Mouse (Mus musculus) brain, embryonic 18.5 days (tissue): ENCODE results near the gene Opcml.

ENCODE experiments used
- DNase-seq: peaks from one replicate; pipeline ENCODE4 v3.0.0-alpha.2; 2012; ENCODE audit warnings: low read depth, low spot score

Gene Opcml

DNA sequence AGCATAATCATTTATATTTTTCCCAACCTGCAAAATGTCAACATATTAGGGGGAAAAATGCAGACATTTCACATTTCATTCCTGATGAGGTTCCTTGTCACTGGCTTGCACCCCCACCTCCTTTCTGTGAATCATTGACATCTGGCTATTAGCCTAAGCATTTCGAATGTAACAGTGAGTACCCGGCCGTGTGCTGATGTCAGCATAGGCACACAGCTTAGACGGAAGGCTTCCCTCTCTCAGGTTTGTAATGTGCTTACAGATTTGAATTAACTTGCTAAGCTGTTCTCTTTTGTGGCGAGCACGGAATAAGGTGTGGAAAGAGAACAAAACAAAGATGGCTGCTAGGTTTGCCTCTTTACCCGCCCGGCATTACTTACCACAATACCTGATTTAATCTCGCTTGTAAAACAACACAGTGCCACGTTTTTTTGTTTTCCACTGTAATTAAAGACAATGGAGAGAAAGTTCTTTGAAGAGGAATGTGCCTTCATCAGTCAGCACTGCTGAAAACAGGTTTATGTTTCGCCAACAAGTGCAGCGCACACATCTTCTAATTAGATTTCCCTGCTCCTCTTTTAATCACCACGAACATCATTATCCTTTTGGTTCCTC, 1121.1 kb downstream of the Opcml start:
- no peak for DNase-seq

GRCm38 (mm10) chr9:28932069-28932468, 1141.5 kb downstream of the Opcml start:
- no peak for DNase-seq

- DNase-seq, result no peak
These were observed 1146.6 kb downstream of the Opcml start for GRCm38 (mm10) chr9:28937163-28937562.

GRCm38 (mm10) chr9:28937980-28938379, 1147.4 kb downstream of the Opcml start:
- DNase-seq, result no peak

GRCm38 (mm10) chr9:28940901-28941300, 1150.3 kb downstream of the Opcml start:
- DNase-seq, result no peak

GRCm38 (mm10) chr9:28969455-28969854, 1178.9 kb downstream of the Opcml start:
- DNase-seq, result peak; percentile 6
